Mouse (Mus musculus) activated CD4-positive, CD25-positive, alpha-beta regulatory T cell, adult 9 weeks (primary cell): ENCODE results near the gene Kcnh2. TPM values are rescaled to one million over a fixed set of nuclear protein-coding genes. Genes with fewer than 3 reads are reported as not detected.

ENCODE experiments used
- polyA plus RNA-seq: library from polyadenylated mRNA; unstranded; fragments of 100-300 nt; shearing (Covaris generic); gene quantifications from one replicate; pipeline ENCODE4 v1.2.1, GENCODE M21; 2017

Gene Kcnh2
- 4.1 TPM for polyA plus RNA-seq

GRCm38 (mm10) chr5:24351278-24351677 lies at the start of gene Kcnh2:
TSS of gene Kcnh2 (minus strand) at chr5:24351604.

GRCm38 (mm10) chr5:24393392-24393997 lies 42.1 kb upstream of the Kcnh2 start, which contains the start of gene Abcb8:
TSS of gene Abcb8 (plus strand) at chr5:24393663.

DNA sequence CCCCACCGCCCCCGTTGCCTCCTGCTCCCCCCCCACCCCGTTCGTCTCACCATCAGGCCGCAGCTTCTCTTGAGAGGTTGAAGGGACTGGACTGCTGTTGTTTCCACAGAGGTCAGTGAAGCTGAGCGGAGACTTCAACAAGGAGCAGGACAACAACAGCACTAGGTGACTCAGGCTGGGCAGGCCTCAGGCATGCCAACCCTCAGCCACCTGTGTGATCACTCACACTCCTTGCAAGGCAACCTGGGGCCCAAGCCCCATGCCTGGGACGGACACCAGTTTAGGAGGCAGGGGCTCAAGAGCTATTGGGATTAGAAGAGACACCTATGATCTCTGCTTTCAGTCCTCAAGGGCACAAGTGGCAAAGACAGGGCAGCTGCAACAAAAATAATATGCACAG lies 40.5 kb upstream of the Kcnh2 start, which contains the start of gene Atg9b:
Gene Atg9b, minus strand, starts transcription at position 280 of the 400 bp plus-strand sequence.

GRCm38 (mm10) chr5:24364508-24364907 lies 13.1 kb upstream of the Kcnh2 start, which contains the start of gene Nos3:
TSS of gene Nos3 (plus strand) at chr5:24364810.

Other genes starting within 250 kb of the Kcnh2 start
- gene Nupl2, start 186.6 kb downstream of the Kcnh2 start, polyA plus RNA-seq, result 12.3 TPM
- 0.23 TPM for gene Nos3, start 13.2 kb upstream of the Kcnh2 start, polyA plus RNA-seq
- gene Atg9b, start 40.5 kb upstream of the Kcnh2 start, polyA plus RNA-seq, result 0.64 TPM
- gene Abcb8, start 42.1 kb upstream of the Kcnh2 start, polyA plus RNA-seq, result 33.1 TPM
- not detected for gene Asic3, start 61.8 kb upstream of the Kcnh2 start, polyA plus RNA-seq
- 98.4 TPM for gene Cdk5, start 71.9 kb upstream of the Kcnh2 start, polyA plus RNA-seq
- 45.0 TPM for gene Slc4a2, start 72.2 kb upstream of the Kcnh2 start, polyA plus RNA-seq
- 119 TPM for gene Fastk, start 93.7 kb upstream of the Kcnh2 start, polyA plus RNA-seq
- gene Tmub1, start 96.2 kb upstream of the Kcnh2 start, polyA plus RNA-seq, result 84.0 TPM
- 5.4 TPM for gene Agap3, start 100.6 kb upstream of the Kcnh2 start, polyA plus RNA-seq
- 0.10 TPM for gene Gbx1, start 175.6 kb upstream of the Kcnh2 start, polyA plus RNA-seq
- gene Asb10, start 189.4 kb upstream of the Kcnh2 start, polyA plus RNA-seq, result not detected
- gene 4931409K22Rik, start 205.2 kb upstream of the Kcnh2 start, polyA plus RNA-seq, result not detected
- gene Abcf2, start 225.9 kb upstream of the Kcnh2 start, polyA plus RNA-seq, result 84.9 TPM
- 38.7 TPM for gene Chpf2, start 235.1 kb upstream of the Kcnh2 start, polyA plus RNA-seq